Mouse (Mus musculus) v-Abl transformed pro-B cells (cell line): ENCODE measurements around the gene Abhd10.

Experiments used
- in situ Hi-C, 2 experiments: fragments of 400-800 bp; cut with MboI; formaldehyde crosslinking; loops; one replicate each; pipeline ENCODE4 v1.15.1; 2025; ENCODE audit not compliant: unreplicated experiment in 2 of 2

Abhd10 gene

GRCm38 (mm10) chr16:45742615-45743476 is at the start of gene Abhd10:
Gene Abhd10, minus strand, starts transcription at chr16:45742955.
- in situ Hi-C loops: loop anchor here in 1 of 2 experiments (10.0 kb wide), 1 partner anchor 1018 kb away; the partner anchor contains the start of gene Nepro

- in situ Hi-C loops: no loop called here
Measured at GRCm38 (mm10) chr16:45791286-45791685, 48.5 kb upstream of the Abhd10 start.

DNA sequence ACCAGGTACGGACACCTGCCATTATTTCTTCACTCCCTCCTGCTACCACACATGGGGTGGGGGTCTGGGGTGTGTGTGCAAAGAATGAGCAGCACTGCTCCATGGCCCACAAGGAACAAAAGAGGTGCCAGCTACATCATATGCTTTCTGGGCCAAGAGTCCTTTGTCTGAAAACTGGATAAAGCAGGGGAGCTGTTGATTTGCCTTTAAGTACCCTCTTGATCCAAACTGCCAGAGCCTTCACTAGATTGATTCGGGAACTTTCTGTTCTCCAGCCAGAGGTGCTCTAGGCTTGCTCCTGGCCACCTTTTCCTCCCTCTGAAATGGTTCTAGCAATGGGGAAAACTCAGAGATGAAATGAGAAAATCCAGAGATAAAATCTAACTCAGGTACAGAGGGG is 46.6 kb upstream of the Abhd10 start:
- in situ Hi-C loops: no loop called here

DNA sequence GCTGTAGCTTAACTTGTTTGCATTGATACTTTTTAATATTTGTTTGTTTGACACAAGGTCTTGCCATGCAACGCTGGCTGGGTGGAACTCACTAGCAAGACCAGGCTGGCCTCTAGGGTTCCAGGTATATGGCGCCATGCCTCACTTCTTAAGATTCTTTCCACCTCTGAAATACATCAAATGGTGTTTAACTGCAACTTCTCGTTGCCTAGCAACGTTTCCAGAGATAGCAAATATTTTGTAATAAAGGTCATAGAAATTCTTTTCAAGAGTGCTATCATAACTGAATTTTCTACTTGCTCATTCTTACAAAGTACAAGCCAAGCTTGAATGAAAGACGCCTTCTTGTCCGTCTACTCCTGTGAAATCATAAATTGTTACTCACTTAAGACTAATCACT is 44.9 kb upstream of the Abhd10 start:
- in situ Hi-C loops: no loop called here

DNA sequence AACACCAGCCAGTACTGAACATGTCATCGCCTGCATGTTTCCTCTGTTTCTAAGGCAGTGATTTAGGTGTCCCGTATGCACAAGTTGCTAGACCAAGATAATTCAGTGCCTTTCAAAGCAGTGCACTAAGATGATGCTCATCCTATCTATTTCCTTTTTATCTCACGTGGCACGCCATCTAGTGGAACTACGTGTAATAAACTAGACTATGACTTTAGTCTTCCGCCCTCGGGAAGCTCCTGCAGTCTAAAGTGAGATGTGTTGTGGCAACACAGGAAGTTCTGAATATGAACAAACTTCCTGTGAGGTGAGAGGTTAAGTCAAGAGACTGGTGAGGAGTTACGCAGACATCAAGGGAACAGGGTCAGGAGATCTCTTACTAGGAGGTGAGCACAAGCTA is 43.9 kb upstream of the Abhd10 start:
- in situ Hi-C loops: no loop called here

DNA sequence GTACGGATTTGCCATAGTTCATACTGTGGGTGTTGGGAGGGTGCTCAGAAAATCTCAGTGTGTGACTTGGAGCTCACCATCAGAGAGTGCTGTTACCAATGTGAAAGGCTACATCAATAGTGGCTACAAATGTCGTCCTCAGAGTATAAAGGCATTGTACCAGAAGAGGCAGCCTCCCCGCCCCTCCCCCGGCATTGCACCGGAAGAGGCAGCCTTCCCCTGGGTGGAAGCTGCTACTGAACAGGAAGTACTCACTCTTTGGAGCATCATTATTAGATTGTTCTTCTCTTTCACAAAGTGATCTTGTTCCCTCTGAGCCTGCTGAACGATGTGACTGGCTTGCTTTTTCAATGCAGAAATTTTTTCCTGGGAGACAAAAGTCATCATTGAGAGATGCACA is 37.2 kb upstream of the Abhd10 start:
- in situ Hi-C loops: no loop called here

GRCm38 (mm10) chr16:45774813-45775212 is 32.1 kb upstream of the Abhd10 start:
- in situ Hi-C loops: loop anchor here in 1 of 2 experiments (25.0 kb wide), 1 partner anchor 187 kb away; the partner anchor contains the start of gene Phldb2

- in situ Hi-C loops: loop anchor here in 1 of 2 experiments (25.0 kb wide), 1 partner anchor 191 kb away; the partner anchor contains the start of gene Phldb2
Measured at GRCm38 (mm10) chr16:45770914-45771313, 28.2 kb upstream of the Abhd10 start.

DNA sequence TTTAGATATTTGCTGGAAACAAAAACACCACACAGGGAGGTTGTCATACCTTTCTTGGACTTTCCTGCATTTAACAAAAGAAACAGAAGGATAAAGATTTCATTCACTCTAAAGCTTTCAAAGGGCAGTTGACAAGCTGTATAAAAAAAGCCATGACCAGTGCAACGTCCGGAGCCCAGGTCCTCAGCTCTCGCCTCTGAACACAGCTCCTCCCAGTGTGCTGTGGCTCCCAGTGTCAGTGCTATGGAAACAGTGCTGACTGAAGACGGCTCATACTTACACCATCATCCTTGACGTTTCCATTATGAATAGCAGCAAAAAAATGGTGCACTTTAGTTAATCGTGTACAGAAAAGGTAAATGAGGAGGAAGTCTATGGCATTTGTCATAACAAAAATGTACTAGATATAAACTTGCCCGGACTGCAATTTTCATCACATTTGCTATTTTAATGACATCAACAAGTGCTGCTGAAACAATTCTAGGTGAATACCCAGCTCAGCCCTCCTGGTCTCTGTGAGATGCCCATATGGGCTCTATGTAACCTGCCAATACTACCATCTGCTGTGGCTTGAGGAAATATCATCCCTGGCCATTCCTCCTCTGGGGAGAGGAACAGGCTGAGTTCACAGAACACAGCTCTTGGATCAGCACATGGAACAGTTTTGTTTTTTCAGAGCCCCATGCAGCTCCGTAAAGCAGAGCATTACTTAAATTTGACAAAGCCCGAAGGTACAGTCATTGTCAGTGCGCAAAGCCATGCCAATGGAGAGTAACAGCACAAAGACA is 25.3 kb upstream of the Abhd10 start:
- in situ Hi-C loops: loop anchor here in 1 of 2 experiments (25.0 kb wide), 1 partner anchor 194 kb away; the partner anchor contains the start of gene Phldb2

GRCm38 (mm10) chr16:45767434-45767833 is 24.7 kb upstream of the Abhd10 start:
- in situ Hi-C loops: loop anchor here in 1 of 2 experiments (25.0 kb wide), 1 partner anchor 195 kb away; the partner anchor contains the start of gene Phldb2

DNA sequence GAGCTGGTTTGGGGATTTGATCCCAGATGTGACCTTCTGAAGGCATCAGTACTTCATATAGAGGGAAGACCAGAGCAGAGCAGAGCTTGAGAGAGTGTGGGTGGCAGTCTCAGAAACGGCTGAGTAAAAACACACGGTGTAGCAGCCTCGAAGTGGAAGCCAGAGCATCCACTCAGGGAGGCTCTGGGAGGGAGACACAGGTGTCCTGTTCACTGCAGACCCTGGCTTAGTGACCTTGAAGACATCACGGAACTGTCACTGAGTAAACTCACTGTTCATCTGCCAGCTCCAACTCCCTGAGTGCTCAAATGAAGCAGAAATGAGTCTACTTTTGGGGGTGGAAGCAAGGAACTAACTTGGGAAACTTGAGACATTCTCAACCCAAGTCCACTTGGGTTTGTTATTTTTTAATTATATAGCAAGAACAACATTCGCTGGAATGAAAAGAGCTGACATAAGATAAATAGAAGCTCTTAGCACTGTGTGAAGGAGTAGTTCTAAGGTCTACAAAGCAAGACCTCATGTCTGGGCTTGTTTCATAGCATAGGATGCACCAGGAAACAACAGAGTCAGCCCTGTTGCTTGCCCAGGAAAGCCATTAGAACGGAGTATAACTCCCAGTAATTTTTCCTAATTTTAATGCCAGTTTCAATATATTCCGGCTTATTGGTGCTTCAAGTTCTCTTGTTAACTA is 23.2 kb upstream of the Abhd10 start:
- in situ Hi-C loops: loop anchor here in 1 of 2 experiments (25.0 kb wide), 1 partner anchor 196 kb away; the partner anchor contains the start of gene Phldb2

DNA sequence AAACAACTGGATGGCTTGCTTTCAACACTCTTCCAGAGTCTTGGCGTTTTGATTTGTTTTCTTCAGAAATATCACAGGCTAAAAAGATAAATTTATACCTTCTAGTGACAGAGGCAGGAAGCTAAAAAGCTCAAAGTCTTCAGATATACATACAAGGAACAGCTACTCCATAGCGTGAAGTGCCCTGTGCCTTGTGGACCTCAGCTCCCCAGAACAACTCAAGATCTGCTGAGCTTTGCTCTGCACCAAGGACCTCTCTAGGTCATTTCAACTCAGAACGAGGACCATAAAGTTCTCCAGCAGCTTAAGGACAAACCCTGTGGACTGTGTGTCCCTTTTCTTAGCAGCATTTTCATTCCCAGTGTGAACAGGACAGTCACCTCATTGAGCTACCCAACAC is 22.3 kb upstream of the Abhd10 start:
- in situ Hi-C loops: loop anchor here in 1 of 2 experiments (25.0 kb wide), 1 partner anchor 197 kb away; the partner anchor contains the start of gene Phldb2

- in situ Hi-C loops: loop anchor here in 1 of 2 experiments (25.0 kb wide), 1 partner anchor 199 kb away; the partner anchor contains the start of gene Phldb2
Measured at GRCm38 (mm10) chr16:45762859-45763505, 20.2 kb upstream of the Abhd10 start.

DNA sequence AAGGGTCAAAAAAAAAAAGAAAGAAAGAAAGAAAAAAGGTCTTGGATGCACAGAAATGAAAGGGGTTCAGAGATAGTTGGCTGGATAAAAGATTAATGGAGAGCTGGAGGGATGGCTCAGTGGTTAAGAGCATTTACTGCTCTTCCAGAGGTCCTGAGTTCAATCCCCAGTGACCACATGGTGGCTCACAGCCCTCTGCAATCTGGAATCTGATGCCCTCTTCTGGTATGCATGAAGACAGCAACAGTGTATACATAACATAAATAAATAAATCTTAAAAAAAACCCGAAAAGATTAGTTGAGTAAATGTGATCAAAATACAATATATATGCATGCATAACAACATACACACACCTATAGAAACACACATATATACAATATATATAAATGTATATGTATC is 18.7 kb upstream of the Abhd10 start:
- in situ Hi-C loops: loop anchor here in 1 of 2 experiments (25.0 kb wide), 1 partner anchor 201 kb away; the partner anchor contains the start of gene Phldb2

DNA sequence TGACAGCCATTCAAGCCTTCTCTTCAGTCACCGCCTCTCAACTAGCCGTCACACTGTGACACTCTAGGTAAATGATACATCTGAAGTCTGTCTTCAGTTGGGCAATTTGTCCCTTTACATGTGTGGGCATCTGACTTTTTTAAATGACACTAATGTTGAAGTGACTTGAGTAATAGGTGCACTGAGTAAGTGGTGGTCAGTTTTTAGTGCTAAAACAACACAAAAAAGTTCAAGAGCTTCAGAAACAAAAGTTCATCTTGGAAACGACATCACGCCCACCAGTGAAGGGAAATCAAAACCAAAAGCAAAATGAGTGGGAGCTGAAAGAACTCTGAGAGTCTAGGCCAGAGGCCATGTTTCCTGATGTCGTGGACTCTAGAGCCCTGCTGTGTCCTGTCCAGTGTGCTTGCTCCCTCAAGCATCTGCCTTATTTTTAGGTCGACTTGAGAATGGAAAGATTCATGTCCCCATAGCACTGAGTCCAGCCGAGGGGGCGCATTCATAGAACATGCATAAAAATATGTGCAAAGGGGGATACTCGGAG is 16.0 kb upstream of the Abhd10 start:
- in situ Hi-C loops: loop anchor here in 1 of 2 experiments (10.0 to 25.0 kb wide), 2 partner anchors 204 to 266 kb away; partner anchors contain the start of gene Phldb2

DNA sequence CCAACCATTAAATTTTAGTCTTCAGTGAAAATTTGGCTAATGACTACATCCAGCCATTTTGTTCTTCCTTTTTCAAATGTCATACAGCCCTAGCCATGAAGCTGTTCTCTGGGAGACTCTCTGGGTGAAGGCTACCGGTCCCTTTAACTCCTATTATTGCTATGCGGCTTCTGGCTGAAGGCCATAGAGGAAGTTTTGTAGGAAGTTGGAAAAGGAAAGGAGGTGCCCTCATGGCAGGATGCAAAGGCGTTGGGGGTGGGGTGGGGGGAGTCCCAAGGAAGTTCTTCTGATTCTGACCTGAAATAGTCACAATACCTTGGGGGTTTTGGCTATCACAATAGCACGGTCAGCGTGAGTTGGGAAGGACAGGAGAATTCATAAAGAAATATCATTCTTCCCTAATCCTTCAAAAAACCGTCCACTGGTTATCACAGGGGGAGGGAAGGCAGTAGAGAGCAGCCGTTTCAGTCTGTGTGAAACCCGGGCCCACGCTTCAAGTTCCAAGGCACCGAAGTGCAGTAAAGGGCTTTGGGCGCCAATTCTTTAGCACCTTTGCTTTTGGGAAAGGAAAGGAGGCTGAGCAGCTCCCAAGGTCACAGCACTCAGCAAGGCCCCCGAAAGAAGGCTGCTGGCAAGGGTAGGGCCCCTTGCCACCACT is 14.8 kb upstream of the Abhd10 start:
- in situ Hi-C loops: loop anchor here in 1 of 2 experiments (10.0 to 25.0 kb wide), 2 partner anchors 205 to 267 kb away; partner anchors contain the start of gene Phldb2

GRCm38 (mm10) chr16:45756855-45757254 is 14.1 kb upstream of the Abhd10 start:
- in situ Hi-C loops: loop anchor here in 1 of 2 experiments (10.0 to 25.0 kb wide), 2 partner anchors 205 to 268 kb away; partner anchors contain the start of gene Phldb2

DNA sequence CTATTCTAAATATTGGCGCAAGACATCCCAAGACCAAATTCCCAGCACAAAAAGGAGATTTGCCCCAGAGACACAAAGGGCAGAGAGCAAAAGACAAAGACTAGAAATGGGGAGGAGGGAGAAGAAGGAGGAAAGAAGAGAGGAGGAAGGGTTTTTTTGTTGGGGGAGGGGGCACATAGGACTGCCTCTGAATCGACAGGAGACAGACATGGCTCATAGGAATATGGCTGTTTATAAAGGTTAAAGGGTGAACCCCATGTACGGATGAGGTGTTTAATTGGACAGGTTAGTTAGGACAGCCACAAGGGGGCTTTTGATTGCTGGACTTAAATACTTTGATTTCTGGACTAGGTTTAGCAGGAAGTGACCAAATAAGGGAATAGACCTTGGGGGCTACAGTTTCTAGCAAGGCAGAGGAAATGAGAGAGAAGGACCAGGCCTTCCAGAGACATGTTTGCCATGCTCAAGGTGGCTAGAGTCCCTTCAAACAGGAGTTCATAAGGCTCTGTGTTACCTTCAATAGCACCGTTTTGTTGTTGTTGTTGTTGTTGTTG is 913 bp upstream of the Abhd10 start:
- in situ Hi-C loops: loop anchor here in 1 of 2 experiments (10.0 kb wide), 1 partner anchor 1019 kb away; the partner anchor contains the start of gene Nepro
